Mouse (Mus musculus) CH12.LX (cell line): ENCODE results near the gene Ctnna2. TPM values are rescaled to one million over a fixed set of nuclear protein-coding genes. Genes with fewer than 3 reads are reported as not detected.

Experiments
- DNase-seq: peaks from one replicate; pipeline ENCODE4 v3.0.0-alpha.2; 2013; ENCODE audit errors: extremely low read depth
- H3K27ac ChIP-seq: 2 replicates; pipeline ENCODE4 v1.5.1; 2012; ENCODE audit warnings: low read depth, mild to moderate bottlenecking, control low read depth, moderate library complexity; ENCODE audit not compliant: insufficient read depth
- H3K27me3 ChIP-seq: replicated peaks from 2 replicates; pipeline ENCODE3; 2012; ENCODE audit warnings: inconsistent platforms
- H3K36me3 ChIP-seq, 2 experiments: replicated peaks in 1 of 2; 2 replicates each; pipeline versions ENCODE3 to v1.6.1; 2012; ENCODE audit warnings: inconsistent platforms in 1 of 2, low read length in 1 of 2, mild to moderate bottlenecking in 1 of 2, mixed read lengths in 1 of 2, moderate library complexity in 1 of 2; ENCODE audit not compliant: control insufficient read depth in 1 of 2, insufficient read depth in 1 of 2
- H3K4me1 ChIP-seq, 2 experiments: 2 replicates each; pipeline ENCODE4 v1.6.1; 2012; ENCODE audit warnings: inconsistent platforms in 1 of 2, moderate library complexity in 1 of 2; ENCODE audit not compliant: insufficient read depth in 2 of 2, control insufficient read depth in 1 of 2
- H3K4me2 ChIP-seq: 2 replicates; pipeline ENCODE4 v1.6.1; 2012; ENCODE audit warnings: low read depth, mild to moderate bottlenecking, control low read depth; ENCODE audit not compliant: poor library complexity, insufficient read depth, severe bottlenecking
- H3K4me3 ChIP-seq, 3 experiments: fragments of 150-350 bp in 1 of 3; sonication (generic) in 1 of 3; replicated peaks in 1 of 3; 2 replicates each; pipeline versions ENCODE3 to v1.5.1; 2011 to 2012; ENCODE audit warnings: low read depth in 2 of 3, low read length in 2 of 3, mild to moderate bottlenecking in 2 of 3, moderate library complexity in 2 of 3, control low read depth in 1 of 3, improper control_type of control experiment in 1 of 3, inconsistent platforms in 1 of 3, mixed read lengths in 1 of 3; ENCODE audit not compliant: poor library complexity in 1 of 3
- H3K79me2 ChIP-seq: replicated peaks from 2 replicates; pipeline ENCODE4 v1.6.1; 2012; ENCODE audit warnings: mild to moderate bottlenecking, moderate library complexity; ENCODE audit not compliant: control insufficient read depth, poor library complexity, insufficient read depth, severe bottlenecking; ENCODE audit errors: extremely low read depth
- H3K9ac ChIP-seq: 2 replicates; pipeline ENCODE4 v1.6.1; 2012; ENCODE audit warnings: low read depth, mild to moderate bottlenecking, control low read depth, moderate library complexity; ENCODE audit not compliant: insufficient read depth
- H3K9me3 ChIP-seq: replicated peaks from 2 replicates; pipeline ENCODE3; 2012; ENCODE audit warnings: low read length, inconsistent platforms, mixed read lengths
- BHLHE40 ChIP-seq: IDR thresholded peaks from 2 replicates; pipeline ENCODE4 v1.6.1; 2011; ENCODE audit warnings: mild to moderate bottlenecking, low read depth, low read length, improper control_type of control experiment
- CHD1 ChIP-seq: IDR thresholded peaks from 2 replicates; pipeline ENCODE4 v1.6.1; 2012; ENCODE audit warnings: low read depth, low read length, improper control_type of control experiment, inconsistent platforms
- CTCF ChIP-seq, 2 experiments: IDR thresholded peaks in 1 of 2; conservative IDR thresholded peaks in 1 of 2; 2 replicates each; pipeline ENCODE4 v1.5.1; 2011 to 2012; ENCODE audit warnings: low read depth in 2 of 2, low read length in 2 of 2, improper control_type of control experiment in 1 of 2, inconsistent platforms in 1 of 2, mild to moderate bottlenecking in 1 of 2, moderate library complexity in 1 of 2
- E2F4 ChIP-seq: IDR thresholded peaks from 2 replicates; pipeline ENCODE4 v1.6.1; 2011; ENCODE audit warnings: low read depth, low read length, improper control_type of control experiment; ENCODE audit not compliant: insufficient replicate concordance
- ELF1 ChIP-seq: IDR thresholded peaks from 2 replicates; pipeline ENCODE4 v1.6.1; 2014; ENCODE audit warnings: low read depth, mild to moderate bottlenecking, inconsistent platforms, low read length, improper control_type of control experiment
- ETS1 ChIP-seq: conservative IDR thresholded peaks from 2 replicates; pipeline ENCODE4 v1.6.1; 2012; ENCODE audit warnings: low read depth, mild to moderate bottlenecking, inconsistent platforms, low read length, improper control_type of control experiment, moderate library complexity
- JUN ChIP-seq: IDR thresholded peaks from 2 replicates; pipeline ENCODE4 v1.6.1; 2011; ENCODE audit warnings: low read depth, mild to moderate bottlenecking, low read length, improper control_type of control experiment, moderate library complexity; ENCODE audit not compliant: insufficient read depth
- KAT2A ChIP-seq: IDR thresholded peaks from 2 replicates; pipeline ENCODE4 v1.6.1; 2012; ENCODE audit warnings: low read length, improper control_type of control experiment, inconsistent platforms; ENCODE audit not compliant: insufficient replicate concordance
- MAZ ChIP-seq: IDR thresholded peaks from 2 replicates; pipeline ENCODE4 v1.6.1; 2012; ENCODE audit warnings: low read depth, mild to moderate bottlenecking, inconsistent platforms, low read length, improper control_type of control experiment, moderate library complexity
- MXI1 ChIP-seq: IDR thresholded peaks from 2 replicates; pipeline ENCODE4 v1.6.1; 2011; ENCODE audit warnings: mild to moderate bottlenecking, low read depth, low read length, improper control_type of control experiment
- PAX5 ChIP-seq: IDR thresholded peaks from 2 replicates; pipeline ENCODE4 v1.6.1; 2012; ENCODE audit warnings: low read length, inconsistent platforms, mixed read lengths
- POLR2AphosphoS2 ChIP-seq: IDR thresholded peaks from 2 replicates; pipeline ENCODE4 v1.6.1; 2011; ENCODE audit warnings: low read depth, low read length, improper control_type of control experiment
- RAD21 ChIP-seq: IDR thresholded peaks from 2 replicates; pipeline ENCODE4 v1.6.1; 2011; ENCODE audit warnings: low read depth, mild to moderate bottlenecking, low read length, improper control_type of control experiment, moderate library complexity
- RCOR1 ChIP-seq: conservative IDR thresholded peaks from 2 replicates; pipeline ENCODE4 v1.6.1; 2012; ENCODE audit warnings: low read depth, mild to moderate bottlenecking, inconsistent platforms, low read length, improper control_type of control experiment
- SMC3 ChIP-seq: IDR thresholded peaks from 2 replicates; pipeline ENCODE4 v1.6.1; 2011; ENCODE audit warnings: low read depth, low read length, improper control_type of control experiment
- TBP ChIP-seq: conservative IDR thresholded peaks from 2 replicates; pipeline ENCODE4 v1.6.1; 2011; ENCODE audit warnings: low read depth, low read length, improper control_type of control experiment
- ZC3H11A ChIP-seq: IDR thresholded peaks from 2 replicates; pipeline ENCODE4 v1.6.1; 2012; ENCODE audit warnings: low read depth, mild to moderate bottlenecking, inconsistent platforms, low read length, improper control_type of control experiment
- ZNF384 ChIP-seq: IDR thresholded peaks from 2 replicates; pipeline ENCODE4 v1.6.1; 2012; ENCODE audit warnings: low read depth, low read length, improper control_type of control experiment, inconsistent platforms
- dilution Hi-C: fragments of 300-500 bp; cut with MboI; formaldehyde crosslinking; loops from 2 replicates; pipeline ENCODE4 v1.14.3; 2020; ENCODE audit warnings: low sequenced_read_pairs; ENCODE audit not compliant: extremely low pct_unique_long_range_greater_than_20kb, extremely low pct_ligation_motif_present
- in situ Hi-C: fragments of 300-500 bp; cut with MboI; formaldehyde crosslinking; loops from 3 replicates; pipeline ENCODE4 v1.14.3; 2019; ENCODE audit warnings: low sequenced_read_pairs, low pct_ligation_motif_present, low pct_unique_long_range_greater_than_20kb, mixed read lengths
- polyA plus RNA-seq: library from polyadenylated mRNA; unstranded; fragments of >175 nt; gene quantifications from 2 replicates; pipeline ENCODE4 v1.2.1, GENCODE M21; 2012; ENCODE audit warnings: low read depth; ENCODE audit not compliant: insufficient read length
- total RNA-seq, 2 experiments: library from RNA; depleted of rRNA; stranded (reverse); fragments of 300-350 nt in 1 of 2; fragments of >200 nt in 1 of 2; gene quantifications; 2 replicates each; pipeline ENCODE4 v1.2.3; 2012 to 2014

Gene Ctnna2
- total and polyA plus RNA-seq, 3 experiments, result not detected

- Histone ChIP-seq H3K4me3 (no peak overlapping the region), H3K4me2 (no peak overlapping the region), H3K9ac (no peak overlapping the region), H3K36me3 (no peaks in the 10 kb centered on the region), H3K79me2 (no peaks in the 10 kb centered on the region), H3K4me1 (no peaks in the 10 kb centered on the region), H3K27me3 (no peaks in the 10 kb centered on the region), H3K27ac (no peak overlapping the region), H3K9me3 (peaks cover 49% of the 10 kb centered on the region)
- in situ Hi-C loops (no loop called here), dilution Hi-C loops (no loop called here)
- DNase-seq, result no peak
- no peak for TF ChIP-seq TBP
- no peak for TF ChIP-seq RAD21
- TF ChIP-seq CTCF (conservative IDR thresholded peaks at IDR 0.05 in 1 of 2, IDR thresholded peaks at IDR 0.05 in 1 of 2; ENCODE audit: low read depth in 2 of 2, low read length in 2 of 2), result no peak
- no peak for TF ChIP-seq ELF1
- TF ChIP-seq ZNF384, result no peak
- TF ChIP-seq KAT2A, result no peak
- TF ChIP-seq ZC3H11A, result no peak
- no peak for TF ChIP-seq CHD1
- no peak for TF ChIP-seq RCOR1
These were observed 211.0 kb downstream of the Ctnna2 start for GRCm38 (mm10) chr6:77768357-77769103.

- no peak for DNase-seq
- Histone ChIP-seq H3K79me2 (no peaks in the 10 kb centered on the region), H3K36me3 (no peaks in the 10 kb centered on the region), H3K4me2 (no peak overlapping the region), H3K27me3 (no peaks in the 10 kb centered on the region), H3K9me3 (peaks cover 32% of the 10 kb centered on the region), H3K27ac (no peak overlapping the region), H3K9ac (no peak overlapping the region), H3K4me3 (no peak overlapping the region), H3K4me1 (no peaks in the 10 kb centered on the region)
- in situ Hi-C loops, result no loop called here
- dilution Hi-C loops, result no loop called here
- TF ChIP-seq JUN (no peak), E2F4 (no peak), MXI1 (no peak), ELF1 (no peak), SMC3 (no peak), BHLHE40 (no peak), MAZ (no peak), RAD21 (no peak), CHD1 (no peak), PAX5 (no peak), ETS1 (no peak), POLR2AphosphoS2 (no peak), TBP (no peak)
These were observed 221.3 kb downstream of the Ctnna2 start for GRCm38 (mm10) chr6:77758164-77758563.
